9 mouse cellular contexts compared by ENCODE assay signal in the genomic region with DNA sequence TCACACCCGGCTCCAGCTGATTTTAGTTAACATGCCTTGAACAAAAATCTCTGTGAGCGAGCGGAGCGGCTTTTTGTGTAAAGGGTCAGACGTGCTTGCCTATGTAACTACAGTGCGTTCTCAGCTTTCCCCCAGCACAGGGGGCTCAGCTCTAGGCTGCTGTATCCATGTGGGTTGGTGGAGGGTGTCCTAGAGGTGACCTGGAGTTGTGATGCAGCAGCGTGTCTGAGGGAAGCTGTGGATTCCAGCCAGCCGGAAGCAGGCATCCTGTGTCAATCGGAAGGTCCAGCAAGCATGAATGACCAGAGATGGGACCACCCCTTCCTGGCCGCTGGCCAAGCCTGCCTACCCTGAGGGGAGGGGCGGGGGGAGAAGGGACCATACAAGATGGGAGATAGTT. TPM values are rescaled to one million over a fixed set of nuclear protein-coding genes. Genes with fewer than 3 reads are reported as not detected.
DNase-seq lines count a peak whose midpoint lies in the region; ATAC-seq lines count a peak whose summit lies in the region.
"Had no signal": no experiment of that assay in that cellular context is flagged by ENCODE, and none has a peak within 500 bp of the region (broad histone marks: within the 10 kb centered on the region; RNA-seq: fewer than 3 reads in every experiment).

No protein-coding gene starts in this region.

- peaks cover 67% of the 10 kb centered on the region for H3K4me1 ChIP-seq in kidney, embryonic 15.5 days
- H3K4me1 ChIP-seq in midbrain, embryonic 16.5 days (ENCODE audit: control insufficient read depth, insufficient read depth, low read length) = peaks cover 13% of the 10 kb centered on the region; the same call in 1 of the 2 replicates
- peaks cover 12% of the 10 kb centered on the region for H3K4me1 ChIP-seq in forebrain, embryonic 16.5 days (replicated peaks; ENCODE audit: control insufficient read depth, insufficient read depth, low read length)

- peaks cover 10% of the 10 kb centered on the region; the same call in 1 of the 2 replicates for H3K27me3 ChIP-seq in kidney, embryonic 15.5 days
- no peaks in the 10 kb centered on the region for H3K27me3 ChIP-seq in midbrain, embryonic 16.5 days (ENCODE audit: control insufficient read depth, insufficient read depth, low read depth, low read length)
- no peaks in the 10 kb centered on the region for H3K27me3 ChIP-seq in forebrain, embryonic 16.5 days (replicated peaks; ENCODE audit: control insufficient read depth, insufficient read depth, low read length)

- H3K27ac ChIP-seq in kidney, embryonic 15.5 days = peak overlapping the region; percentile 78
- no peak overlapping the region for H3K27ac ChIP-seq in midbrain, embryonic 16.5 days (ENCODE audit: low read length)
- H3K27ac ChIP-seq in forebrain, embryonic 16.5 days (ENCODE audit: low read length) = no peak overlapping the region

- peak; percentile 69 to 72 for DNase-seq in cerebellum, postnatal 10 days
- no peak for DNase-seq in cerebellum, adult 18-20 months
- DNase-seq in Muller cell, postnatal 12 days (ENCODE audit: inconsistent ontology term) = peak; percentile 71
- DNase-seq in heart, adult 18-20 months = peak; percentile 74 to 80
- no peak for DNase-seq in layer of hippocampus, postnatal 14 days (ENCODE audit: low spot score in 2 of 2)

- 38% methylated on average over 11 of the region's 11 CpGs for WGBS in kidney, embryonic 15.5 days
- 65% methylated on average over 11 of the region's 11 CpGs for WGBS in midbrain, embryonic 16.5 days
- WGBS in forebrain, embryonic 16.5 days = 65% methylated on average over 11 of the region's 11 CpGs

- no peak for ATAC-seq in kidney, embryonic 15.5 days (replicated peaks; ENCODE audit: low FRiP score)
- no peak for ATAC-seq in midbrain, embryonic 16.5 days
- no peak for ATAC-seq in forebrain, embryonic 16.5 days

- no peaks in the 10 kb centered on the region for H3K9me3 ChIP-seq in kidney, embryonic 15.5 days (replicated peaks)
- no peaks in the 10 kb centered on the region for H3K9me3 ChIP-seq in midbrain, embryonic 16.5 days (replicated peaks; ENCODE audit: control insufficient read depth, low read length, poor library complexity, severe bottlenecking)
- H3K9me3 ChIP-seq in forebrain, embryonic 16.5 days (ENCODE audit: control insufficient read depth, low read length) = no peaks in the 10 kb centered on the region
- H3K9me3 ChIP-seq: lung, embryonic 15.5 days had no signal

- no peak overlapping the region for H3K4me2 ChIP-seq in kidney, embryonic 15.5 days
- H3K4me2 ChIP-seq in midbrain, embryonic 16.5 days (ENCODE audit: low read length) = no peak overlapping the region
- H3K4me2 ChIP-seq in forebrain, embryonic 16.5 days (ENCODE audit: low read length) = no peak overlapping the region

- H3K4me3 ChIP-seq in kidney, embryonic 15.5 days (replicated peaks) = no peak overlapping the region
- no peak overlapping the region for H3K4me3 ChIP-seq in midbrain, embryonic 16.5 days (ENCODE audit: low read depth, low read length)
- no peak overlapping the region for H3K4me3 ChIP-seq in forebrain, embryonic 16.5 days (replicated peaks; ENCODE audit: low read length)
- H3K4me3 ChIP-seq: lung, embryonic 15.5 days had no signal

- peaks cover 5% of the 10 kb centered on the region; the same call in 1 of the 2 replicates for H3K36me3 ChIP-seq in kidney, embryonic 15.5 days
- no peaks in the 10 kb centered on the region for H3K36me3 ChIP-seq in midbrain, embryonic 16.5 days (ENCODE audit: control insufficient read depth, insufficient read depth, low read length)
- no peaks in the 10 kb centered on the region for H3K36me3 ChIP-seq in forebrain, embryonic 16.5 days (ENCODE audit: control insufficient read depth, insufficient read depth)
- H3K36me3 ChIP-seq: lung, embryonic 15.5 days had no signal

- no peak overlapping the region for H3K9ac ChIP-seq in kidney, embryonic 15.5 days
- no peak overlapping the region for H3K9ac ChIP-seq in midbrain, embryonic 16.5 days (ENCODE audit: low read depth, low read length)
- H3K9ac ChIP-seq in forebrain, embryonic 16.5 days (replicated peaks; ENCODE audit: low read depth, low read length) = no peak overlapping the region
- H3K9ac ChIP-seq: lung, embryonic 15.5 days had no signal

RNA-seq across cellular contexts. Expression of gene Umps, which starts 24.5 kb away (rescaled TPM):
- 1 to 10 TPM; 8.6 to 9.6 TPM for total RNA-seq in heart, adult 18-20 months (2021)
- 62.5 and 63.6 TPM in 2 replicates for polyA plus RNA-seq in kidney, embryonic 15.5 days (2015; fragmentation: Nextera tagmentation; extraction: Ambion mirVana)
- 10 to 100 TPM; 15.1 to 16.6 TPM for total RNA-seq in layer of hippocampus, postnatal 14 days (2021)
- 23.5 and 24.1 TPM in 2 replicates for polyA plus RNA-seq in midbrain, embryonic 16.5 days (2015; fragmentation: Nextera tagmentation; extraction: Ambion mirVana)
- polyA plus RNA-seq in forebrain, embryonic 16.5 days (2015; fragmentation: Nextera tagmentation; extraction: Ambion mirVana) = 30.9 and 32.6 TPM in 2 replicates

Comparison
In these comparisons a context has a peak if more than half of its experiments do, and no peak if none do; other contexts are left out.
1. DNase-seq: peak in cerebellum, postnatal 10 days (2 of 2), Muller cell, postnatal 12 days (single experiment) and heart, adult 18-20 months (2 of 2); none in cerebellum, adult 18-20 months (0 of 2) and layer of hippocampus, postnatal 14 days (0 of 2).